Mouse (Mus musculus) embryonic facial prominence, embryonic 11.5 days (tissue): ENCODE results near the gene Mcam. TPM values are rescaled to one million over a fixed set of nuclear protein-coding genes. Genes with fewer than 3 reads are reported as not detected.

Experiments
- ATAC-seq: fragments of 200-750 bp; cut with Nextera tagmentation; replicated peaks from 2 replicates; pipeline ENCODE4 v1.8.0; 2017; ENCODE audit warnings: low read depth; ENCODE audit not compliant: insufficient number of reproducible peaks, low FRiP score, low TSS enrichment
- DNase-seq: peaks from one replicate; pipeline ENCODE4 v3.0.0-alpha.2; 2015; ENCODE audit warnings: low spot score
- H3K27ac ChIP-seq: fragments of 300-500 bp; sonication (generic); replicated peaks from 2 replicates; pipeline ENCODE4 v1.5.1; 2014; ENCODE audit warnings: mild to moderate bottlenecking, low read depth, low read length, control low read depth
- H3K27me3 ChIP-seq: fragments of 300-500 bp; sonication (generic); 2 replicates; pipeline ENCODE4 v1.6.1; 2014; ENCODE audit warnings: mild to moderate bottlenecking, low read length, moderate library complexity, mixed read lengths; ENCODE audit not compliant: control insufficient read depth, insufficient read depth
- H3K36me3 ChIP-seq: fragments of 300-500 bp; sonication (generic); replicated peaks from 2 replicates; pipeline ENCODE4 v1.6.1; 2014; ENCODE audit warnings: low read depth, mild to moderate bottlenecking, low read length, moderate library complexity, mixed read lengths; ENCODE audit not compliant: control insufficient read depth, insufficient read depth
- H3K4me1 ChIP-seq: fragments of 300-500 bp; sonication (generic); 2 replicates; pipeline ENCODE4 v1.6.1; 2014; ENCODE audit warnings: low read length, mixed read lengths; ENCODE audit not compliant: control insufficient read depth, insufficient read depth
- H3K4me2 ChIP-seq: fragments of 300-500 bp; sonication (generic); 2 replicates; pipeline ENCODE4 v1.6.1; 2014; ENCODE audit warnings: low read depth, mild to moderate bottlenecking, control low read depth, low read length, moderate library complexity
- H3K4me3 ChIP-seq: fragments of 300-500 bp; sonication (generic); 2 replicates; pipeline ENCODE4 v1.5.1; 2014; ENCODE audit warnings: low read depth, low read length, control low read depth
- H3K9ac ChIP-seq: fragments of 300-500 bp; sonication (generic); replicated peaks from 2 replicates; pipeline ENCODE4 v1.6.1; 2014; ENCODE audit warnings: mild to moderate bottlenecking, control low read depth, low read length
- H3K9me3 ChIP-seq: fragments of 300-500 bp; sonication (generic); replicated peaks from 2 replicates; pipeline ENCODE4 v1.6.1; 2016; ENCODE audit warnings: mild to moderate bottlenecking, low read length, inconsistent platforms, mixed read lengths; ENCODE audit not compliant: control insufficient read depth
- WGBS: fragments of 180-500 bp; shearing (Covaris S2); extraction: QIAGEN DNeasy Blood & Tissue Kit; methylation state at CpG from one replicate; pipeline ENCODE4 v1.1.7; 2014; 5-methylcytosine and 5-hydroxymethylcytosine counted together
- polyA plus RNA-seq: library from polyadenylated mRNA; unstranded; fragments of >200 nt; fragmentation: Nextera tagmentation; extraction: Ambion mirVana; gene quantifications from 2 replicates; pipeline ENCODE4 v1.2.1, GENCODE M21; 2014

Mcam gene
- polyA plus RNA-seq, result 18.3 and 20.1 TPM in 2 replicates

GRCm38 (mm10) chr9:44134101-44134850 lies at the start of gene Mcam:
Gene Mcam, plus strand, starts transcription at chr9:44134469.
- 0 out of 2 replicates have a peak within 1 kb of the TSS, but pooled peaks have one; percentile 35 for H3K27ac ChIP-seq
- no peak; the same call in 1 of the 2 replicates for ATAC-seq
- peak within 1 kb of the TSS; percentile 60 for H3K9ac ChIP-seq
- H3K9me3 ChIP-seq, result no peaks in the 10 kb centered on the region
- peaks cover 25% of the 10 kb centered on the region for H3K27me3 ChIP-seq
- H3K36me3 ChIP-seq, result no peaks in the 10 kb centered on the region
- 1% methylated on average over 52 of the region's 55 CpGs for WGBS
- H3K4me3 ChIP-seq, result peak within 1 kb of the TSS; percentile 58
- H3K4me1 ChIP-seq, result peaks cover 9% of the 10 kb centered on the region
- DNase-seq, result peak; percentile 76
- H3K4me2 ChIP-seq, result peak within 1 kb of the TSS; percentile 90

GRCm38 (mm10) chr9:44084659-44085229 lies 49.5 kb upstream of the Mcam start:
- no peaks in the 10 kb centered on the region for H3K9me3 ChIP-seq
- peak overlapping the region; percentile 58 for H3K4me3 ChIP-seq
- under 1% methylated on average over 62 of the region's 62 CpGs for WGBS
- no peak overlapping the region for H3K27ac ChIP-seq
- peaks cover 6% of the 10 kb centered on the region for H3K27me3 ChIP-seq
- ATAC-seq (peak; percentile 79), DNase-seq (peak; percentile 90)
- H3K4me2 ChIP-seq, result peak overlapping the region; percentile 97
- peaks cover 6% of the 10 kb centered on the region for H3K4me1 ChIP-seq
- H3K36me3 ChIP-seq, result no peaks in the 10 kb centered on the region
- H3K9ac ChIP-seq, result peak overlapping the region; percentile 72

- peak overlapping the region; percentile 97 for H3K4me2 ChIP-seq
- peaks cover 6% of the 10 kb centered on the region for H3K27me3 ChIP-seq
- DNase-seq, result no peak
- H3K9ac ChIP-seq, result peak overlapping the region; percentile 72
- no peaks in the 10 kb centered on the region for H3K36me3 ChIP-seq
- H3K9me3 ChIP-seq, result no peaks in the 10 kb centered on the region
- peak overlapping the region; percentile 58 for H3K4me3 ChIP-seq
- 2% methylated on average over 10 of the region's 10 CpGs for WGBS
- H3K27ac ChIP-seq, result no peak overlapping the region
- ATAC-seq, result no peak
- H3K4me1 ChIP-seq, result peaks cover 6% of the 10 kb centered on the region
Observed at GRCm38 (mm10) chr9:44085276-44085675, 49.0 kb upstream of the Mcam start.

GRCm38 (mm10) chr9:44085741-44086665 lies 48.3 kb upstream of the Mcam start:
- Histone ChIP-seq H3K4me1 (peaks cover 6% of the 10 kb centered on the region), H3K36me3 (no peaks in the 10 kb centered on the region), H3K9me3 (no peaks in the 10 kb centered on the region), H3K4me2 (no peak overlapping the region; the same call in none of the 2 replicates), H3K9ac (no peak overlapping the region), H3K4me3 (no peak overlapping the region), H3K27me3 (peaks cover 6% of the 10 kb centered on the region), H3K27ac (no peak overlapping the region)
- WGBS, result 70% methylated on average over 15 of the region's 15 CpGs
- DNase-seq, result no peak
- ATAC-seq, result no peak

- H3K27me3 ChIP-seq, result peaks cover 6% of the 10 kb centered on the region
- WGBS, result 36% methylated on average over 10 of the region's 10 CpGs
Observed at GRCm38 (mm10) chr9:44086960-44087359, 47.3 kb upstream of the Mcam start.

GRCm38 (mm10) chr9:44087761-44088455 lies 46.4 kb upstream of the Mcam start:
- no peak overlapping the region for H3K4me3 ChIP-seq
- H3K36me3 ChIP-seq, result no peaks in the 10 kb centered on the region; the same call in 1 of the 2 replicates
- 7% methylated on average over 15 of the region's 15 CpGs for WGBS
- H3K4me2 ChIP-seq, result no peak overlapping the region; the same call in 1 of the 2 replicates
- H3K9me3 ChIP-seq, result no peaks in the 10 kb centered on the region
- peak; percentile 61 for DNase-seq
- ATAC-seq, result peak; percentile 37; the same call in 1 of the 2 replicates
- no peak overlapping the region for H3K9ac ChIP-seq
- peaks cover 6% of the 10 kb centered on the region for H3K4me1 ChIP-seq
- H3K27me3 ChIP-seq, result peaks cover 6% of the 10 kb centered on the region
- no peak overlapping the region for H3K27ac ChIP-seq

More at GRCm38 (mm10) chr9:44086960-44087359, 47.3 kb upstream of the Mcam start:
- DNase-seq (no peak), ATAC-seq (no peak)
- no peak overlapping the region for H3K4me2 ChIP-seq
- H3K4me1 ChIP-seq, result peaks cover 6% of the 10 kb centered on the region
- no peak overlapping the region for H3K4me3 ChIP-seq
- no peaks in the 10 kb centered on the region for H3K36me3 ChIP-seq
- H3K27ac ChIP-seq, result no peak overlapping the region
- H3K9me3 ChIP-seq, result no peaks in the 10 kb centered on the region
- H3K9ac ChIP-seq, result no peak overlapping the region

- no peak overlapping the region for H3K9ac ChIP-seq
- H3K4me3 ChIP-seq, result no peak overlapping the region
- DNase-seq (no peak), ATAC-seq (no peak)
- peaks cover 6% of the 10 kb centered on the region; the same call in 1 of the 2 replicates for H3K4me1 ChIP-seq
- no peak overlapping the region for H3K4me2 ChIP-seq
- 66% methylated on average over 12 of the region's 12 CpGs for WGBS
- H3K9me3 ChIP-seq, result no peaks in the 10 kb centered on the region
- H3K27me3 ChIP-seq, result peaks cover 6% of the 10 kb centered on the region
- no peak overlapping the region for H3K27ac ChIP-seq
- H3K36me3 ChIP-seq, result no peaks in the 10 kb centered on the region; the same call in 1 of the 2 replicates
Observed at GRCm38 (mm10) chr9:44088877-44089608, 45.2 kb upstream of the Mcam start.
